Mouse (Mus musculus): Measurements from ENCODE around the gene Glcci1. TPM values are rescaled to one million over a fixed set of nuclear protein-coding genes. Genes with fewer than 3 reads are reported as not detected.

The Glcci1 gene
- total and polyA plus RNA-seq, 3 experiments: 1.9 to 3.5 (median 2.4) TPM

DNA sequence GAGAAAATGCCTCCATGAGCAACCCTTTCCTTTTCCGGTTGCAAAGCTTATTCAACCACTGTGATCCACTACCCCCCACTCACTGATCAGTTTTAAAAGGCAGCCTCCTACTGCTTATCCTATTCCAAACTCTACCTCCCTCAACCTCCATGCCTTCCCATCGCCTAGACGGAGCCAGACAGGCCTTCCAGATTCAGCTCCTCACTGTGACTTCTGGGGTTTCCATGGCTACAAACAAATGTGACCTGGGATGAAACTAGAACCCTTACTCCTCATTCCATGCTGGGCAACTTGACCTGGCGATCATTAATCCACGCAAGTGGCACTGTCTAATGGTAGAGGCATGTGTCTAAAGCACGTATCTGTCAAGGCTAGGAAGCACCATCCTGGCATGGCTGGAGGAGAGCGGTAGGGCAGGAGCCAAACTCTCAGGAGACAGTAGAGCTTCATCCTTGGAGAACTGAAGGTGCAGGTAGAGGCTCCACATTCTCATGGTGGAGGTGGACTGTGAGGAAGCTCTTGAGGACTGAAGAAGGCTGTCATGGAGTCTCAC is 119.4 kb downstream of the Glcci1 start:
- no peak overlapping the region for H3K4me3 ChIP-seq (replicated peaks in 1 of 3; ENCODE audit: low read depth in 2 of 3, low read length in 2 of 3, poor library complexity in 1 of 3)

DNA sequence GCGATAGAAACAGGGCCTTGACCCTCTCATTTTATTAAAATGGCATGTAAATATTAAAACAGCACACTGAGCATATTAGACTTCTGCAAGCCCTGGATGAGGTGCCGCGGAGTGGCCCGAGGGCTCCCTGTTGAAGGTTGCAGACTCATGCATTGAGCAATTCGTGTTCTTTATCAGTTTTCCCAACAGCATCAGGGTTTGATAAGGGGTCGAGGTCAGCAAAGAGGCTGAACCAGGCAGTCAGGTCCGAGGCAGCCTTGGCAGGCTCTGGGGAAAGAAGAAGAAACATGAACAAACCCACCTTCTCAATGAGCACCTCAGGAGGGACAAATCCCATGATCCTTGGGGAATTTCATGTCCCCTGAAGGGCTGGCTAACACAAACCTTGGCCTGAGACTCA is 121.1 kb downstream of the Glcci1 start:
- in situ Hi-C loops (cut with MboI; ENCODE audit: low pct_ligation_motif_present, low pct_unique_long_range_greater_than_20kb, low sequenced_read_pairs) (no loop called here), dilution Hi-C loops (cut with MboI; ENCODE audit: extremely low pct_ligation_motif_present, extremely low pct_unique_long_range_greater_than_20kb, low sequenced_read_pairs) (no loop called here)
- H3K79me2 ChIP-seq (replicated peaks; ENCODE audit: control insufficient read depth, extremely low read depth, insufficient read depth, poor library complexity, severe bottlenecking): no peaks in the 10 kb centered on the region
- H3K36me3 ChIP-seq (replicated peaks in 1 of 2; ENCODE audit: control insufficient read depth in 1 of 2, insufficient read depth in 1 of 2, low read length in 1 of 2): no peaks in the 10 kb centered on the region
- no peak overlapping the region for H3K9ac ChIP-seq (ENCODE audit: insufficient read depth, low read depth)
- H3K27me3 ChIP-seq (replicated peaks): no peaks in the 10 kb centered on the region
- no peak overlapping the region for H3K4me3 ChIP-seq (replicated peaks in 1 of 3; ENCODE audit: low read depth in 2 of 3, low read length in 2 of 3, poor library complexity in 1 of 3)
- no peak for TF ChIP-seq E2F4 (IDR thresholded peaks at IDR 0.05; ENCODE audit: insufficient replicate concordance, low read depth, low read length)
- no peak for TF ChIP-seq ZNF384 (IDR thresholded peaks at IDR 0.05; ENCODE audit: low read depth, low read length)
- TF ChIP-seq PAX5 (IDR thresholded peaks at IDR 0.05; ENCODE audit: low read length): no peak
- TF ChIP-seq MAX (IDR thresholded peaks at IDR 0.05; ENCODE audit: low read length): no peak
- no peak overlapping the region for H3K4me2 ChIP-seq (ENCODE audit: insufficient read depth, low read depth, poor library complexity, severe bottlenecking)
- H3K4me1 ChIP-seq (ENCODE audit: control insufficient read depth in 1 of 2, insufficient read depth in 2 of 2): peaks cover 8 to 36% of the 10 kb centered on the region in 2 experiments
- H3K9me3 ChIP-seq (replicated peaks; ENCODE audit: low read length): no peaks in the 10 kb centered on the region
- H3K27ac ChIP-seq (ENCODE audit: insufficient read depth, low read depth): no peak overlapping the region
- no peak for DNase-seq (ENCODE audit: extremely low read depth)

More for the DNA sequence above, 119.4 kb downstream of the Glcci1 start:
- TF ChIP-seq KAT2A (IDR thresholded peaks at IDR 0.05; ENCODE audit: insufficient replicate concordance, low read length) (no peak), PAX5 (IDR thresholded peaks at IDR 0.05; ENCODE audit: low read length) (no peak), POLR2A (IDR thresholded peaks at IDR 0.05; ENCODE audit: low read depth, low read length) (no peak), MYC (IDR thresholded peaks at IDR 0.05; ENCODE audit: low read depth, low read length) (no peak), SIN3A (IDR thresholded peaks at IDR 0.05; ENCODE audit: low read length) (no peak), HCFC1 (IDR thresholded peaks at IDR 0.05; ENCODE audit: low read depth, low read length) (no peak), POLR2AphosphoS2 (IDR thresholded peaks at IDR 0.05; ENCODE audit: low read depth, low read length) (no peak), RAD21 (IDR thresholded peaks at IDR 0.05; ENCODE audit: low read depth, low read length) (no peak), CTCF (conservative IDR thresholded peaks at IDR 0.05 in 1 of 2, IDR thresholded peaks at IDR 0.05 in 1 of 2; ENCODE audit: low read depth in 2 of 2, low read length in 2 of 2) (no peak), JUN (IDR thresholded peaks at IDR 0.05; ENCODE audit: insufficient read depth, low read depth, low read length) (no peak), IRF4 (IDR thresholded peaks at IDR 0.05; ENCODE audit: low read depth, low read length) (no peak), CHD1 (IDR thresholded peaks at IDR 0.05; ENCODE audit: low read depth, low read length) (no peak), MEF2A (IDR thresholded peaks at IDR 0.05; ENCODE audit: borderline replicate concordance, low read depth, low read length) (no peak), ZKSCAN1 (IDR thresholded peaks at IDR 0.05; ENCODE audit: borderline replicate concordance, low read depth, low read length) (no peak), SMC3 (IDR thresholded peaks at IDR 0.05; ENCODE audit: low read depth, low read length) (no peak), ZMIZ1 (IDR thresholded peaks at IDR 0.05; ENCODE audit: low read depth, low read length) (no peak), ZC3H11A (IDR thresholded peaks at IDR 0.05; ENCODE audit: low read depth, low read length) (no peak), TBP (conservative IDR thresholded peaks at IDR 0.05; ENCODE audit: low read depth, low read length) (no peak)
- DNase-seq (ENCODE audit: extremely low read depth): no peak
- no peaks in the 10 kb centered on the region for H3K9me3 ChIP-seq (replicated peaks; ENCODE audit: low read length)
- no peak overlapping the region for H3K27ac ChIP-seq (ENCODE audit: insufficient read depth, low read depth)
- dilution Hi-C loops (cut with MboI; ENCODE audit: extremely low pct_ligation_motif_present, extremely low pct_unique_long_range_greater_than_20kb, low sequenced_read_pairs): no loop called here
- in situ Hi-C loops (cut with MboI; ENCODE audit: low pct_ligation_motif_present, low pct_unique_long_range_greater_than_20kb, low sequenced_read_pairs): no loop called here
- no peaks in the 10 kb centered on the region for H3K36me3 ChIP-seq (replicated peaks in 1 of 2; ENCODE audit: control insufficient read depth in 1 of 2, insufficient read depth in 1 of 2, low read length in 1 of 2)
- H3K4me1 ChIP-seq (ENCODE audit: control insufficient read depth in 1 of 2, insufficient read depth in 2 of 2): peaks cover 8 to 36% of the 10 kb centered on the region in 2 experiments
- H3K79me2 ChIP-seq (replicated peaks; ENCODE audit: control insufficient read depth, extremely low read depth, insufficient read depth, poor library complexity, severe bottlenecking): no peaks in the 10 kb centered on the region
- no peak overlapping the region for H3K4me2 ChIP-seq (ENCODE audit: insufficient read depth, low read depth, poor library complexity, severe bottlenecking)
- no peak overlapping the region for H3K9ac ChIP-seq (ENCODE audit: insufficient read depth, low read depth)
- no peaks in the 10 kb centered on the region for H3K27me3 ChIP-seq (replicated peaks)
